Mouse (Mus musculus): ENCODE results near the gene Prdm10. TPM values are rescaled to one million over a fixed set of nuclear protein-coding genes. Genes with fewer than 3 reads are reported as not detected.

Prdm10 gene
- polyA plus RNA-seq, 1 experiment from 2014 or later = 7.9 TPM

- 31% methylated on average over 5 of the region's 5 CpGs for WGBS
These were observed 38.6 kb downstream of the Prdm10 start for GRCm38 (mm10) chr9:31318956-31319355.

GRCm38 (mm10) chr9:31320734-31321133 is 40.4 kb downstream of the Prdm10 start:
- no peak overlapping the region for H3K4me3 ChIP-seq
- H3K27me3 ChIP-seq (ENCODE audit: insufficient read depth, poor library complexity, severe bottlenecking) = no peaks in the 10 kb centered on the region
- DNase-seq (ENCODE audit: low spot score) = no peak
- H3K36me3 ChIP-seq = no peaks in the 10 kb centered on the region; the same call in 1 of the 2 replicates
- WGBS = 54% methylated on average over 1 of the region's 1 CpGs
- H3K27ac ChIP-seq = peak overlapping the region; percentile 56; the same call in 1 of the 2 replicates
- no peaks in the 10 kb centered on the region for H3K9me3 ChIP-seq
- peaks cover 43% of the 10 kb centered on the region for H3K4me1 ChIP-seq (replicated peaks)

More at GRCm38 (mm10) chr9:31318956-31319355, 38.6 kb downstream of the Prdm10 start:
- H3K9me3 ChIP-seq = no peaks in the 10 kb centered on the region
- peak overlapping the region; percentile 64 for H3K27ac ChIP-seq
- no peak overlapping the region for H3K4me3 ChIP-seq
- H3K27me3 ChIP-seq (ENCODE audit: insufficient read depth, poor library complexity, severe bottlenecking) = no peaks in the 10 kb centered on the region
- H3K36me3 ChIP-seq = no peaks in the 10 kb centered on the region; the same call in 1 of the 2 replicates
- H3K4me1 ChIP-seq (replicated peaks) = peaks cover 41% of the 10 kb centered on the region
- no peak for DNase-seq (ENCODE audit: low spot score)

- Histone ChIP-seq H3K4me3 (no peak overlapping the region), H3K36me3 (no peaks in the 10 kb centered on the region), H3K27me3 (ENCODE audit: insufficient read depth, poor library complexity, severe bottlenecking) (no peaks in the 10 kb centered on the region), H3K4me1 (replicated peaks) (peaks cover 45% of the 10 kb centered on the region), H3K9me3 (no peaks in the 10 kb centered on the region), H3K27ac (peak overlapping the region; percentile 56; the same call in 1 of the 2 replicates)
- DNase-seq (ENCODE audit: low spot score) = peak; percentile 6
- WGBS = 47% methylated on average over 4 of the region's 4 CpGs
These were observed 41.2 kb downstream of the Prdm10 start for GRCm38 (mm10) chr9:31321526-31321925.

- 74% methylated on average over 5 of the region's 5 CpGs for WGBS
- Histone ChIP-seq H3K9me3 (no peaks in the 10 kb centered on the region), H3K4me3 (no peak overlapping the region), H3K4me1 (replicated peaks) (peaks cover 47% of the 10 kb centered on the region), H3K27me3 (ENCODE audit: insufficient read depth, poor library complexity, severe bottlenecking) (no peaks in the 10 kb centered on the region), H3K36me3 (0 out of 2 replicates have a peak, but pooled peaks cover under 1% of the 10 kb centered on the region), H3K27ac (peak overlapping the region; percentile 35; the same call in 1 of the 2 replicates)
- no peak for DNase-seq (ENCODE audit: low spot score)
These were observed 41.8 kb downstream of the Prdm10 start for GRCm38 (mm10) chr9:31322090-31322489.

DNA sequence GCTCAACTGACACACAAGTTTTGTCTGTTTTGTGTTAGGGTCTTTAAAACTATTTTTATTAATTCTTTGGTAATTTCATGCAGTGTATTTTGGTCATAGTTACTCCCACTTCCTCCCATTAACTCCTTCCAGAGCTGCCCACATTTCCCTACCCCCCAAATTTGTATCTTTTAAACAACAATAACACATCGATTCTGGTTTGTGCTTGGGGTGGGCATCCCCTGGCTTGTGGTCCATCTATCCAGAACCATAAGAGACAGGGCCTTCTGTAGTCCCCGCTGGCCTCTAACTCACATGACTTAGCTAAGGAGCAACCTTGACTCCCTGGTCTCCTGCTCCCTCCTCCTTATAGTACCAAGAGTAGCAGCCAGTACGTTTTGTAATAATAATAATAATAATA is 50.5 kb downstream of the Prdm10 start:
- DNase-seq (ENCODE audit: low spot score) = no peak
- H3K4me3 ChIP-seq = no peak overlapping the region
- H3K27me3 ChIP-seq (ENCODE audit: insufficient read depth, poor library complexity, severe bottlenecking) = no peaks in the 10 kb centered on the region
- H3K36me3 ChIP-seq = peaks cover 37% of the 10 kb centered on the region
- H3K9me3 ChIP-seq = no peaks in the 10 kb centered on the region
- 81% methylated on average over 3 of the region's 3 CpGs for WGBS
- H3K4me1 ChIP-seq (replicated peaks) = peaks cover 8% of the 10 kb centered on the region
- H3K27ac ChIP-seq = no peak overlapping the region

GRCm38 (mm10) chr9:31331246-31331645 is 50.9 kb downstream of the Prdm10 start:
- H3K27me3 ChIP-seq (ENCODE audit: insufficient read depth, poor library complexity, severe bottlenecking) = no peaks in the 10 kb centered on the region
- peaks cover 3% of the 10 kb centered on the region for H3K4me1 ChIP-seq (replicated peaks)
- peaks cover 42% of the 10 kb centered on the region for H3K36me3 ChIP-seq
- H3K4me3 ChIP-seq = no peak overlapping the region
- no peak for DNase-seq (ENCODE audit: low spot score)
- no peaks in the 10 kb centered on the region for H3K9me3 ChIP-seq
- 47% methylated on average over 4 of the region's 4 CpGs for WGBS
- no peak overlapping the region for H3K27ac ChIP-seq

DNA sequence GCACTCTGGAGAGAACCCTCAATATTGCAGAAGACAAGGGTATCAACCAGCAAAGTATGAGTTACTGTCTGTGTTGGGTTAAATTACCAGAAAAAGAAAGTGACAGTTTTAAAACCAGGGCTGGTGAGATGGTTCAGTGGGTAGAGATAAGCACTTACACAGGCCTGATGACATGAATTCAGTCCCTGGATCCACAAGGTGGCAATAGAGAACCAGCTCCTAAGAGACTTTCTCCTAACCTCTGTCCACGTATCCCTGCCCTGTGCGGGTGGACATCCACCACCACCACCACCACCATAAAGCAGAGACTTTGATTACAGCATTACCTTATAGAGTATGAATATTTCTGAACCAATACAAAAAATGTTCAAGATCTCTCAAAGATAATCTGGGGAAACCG is 51.6 kb downstream of the Prdm10 start:
- WGBS = 68% methylated on average over 3 of the region's 3 CpGs
- Histone ChIP-seq H3K4me3 (no peak overlapping the region), H3K27ac (no peak overlapping the region), H3K36me3 (peaks cover 45% of the 10 kb centered on the region), H3K9me3 (no peaks in the 10 kb centered on the region), H3K4me1 (replicated peaks) (no peaks in the 10 kb centered on the region), H3K27me3 (ENCODE audit: insufficient read depth, poor library complexity, severe bottlenecking) (no peaks in the 10 kb centered on the region)
- no peak for DNase-seq (ENCODE audit: low spot score)

DNA sequence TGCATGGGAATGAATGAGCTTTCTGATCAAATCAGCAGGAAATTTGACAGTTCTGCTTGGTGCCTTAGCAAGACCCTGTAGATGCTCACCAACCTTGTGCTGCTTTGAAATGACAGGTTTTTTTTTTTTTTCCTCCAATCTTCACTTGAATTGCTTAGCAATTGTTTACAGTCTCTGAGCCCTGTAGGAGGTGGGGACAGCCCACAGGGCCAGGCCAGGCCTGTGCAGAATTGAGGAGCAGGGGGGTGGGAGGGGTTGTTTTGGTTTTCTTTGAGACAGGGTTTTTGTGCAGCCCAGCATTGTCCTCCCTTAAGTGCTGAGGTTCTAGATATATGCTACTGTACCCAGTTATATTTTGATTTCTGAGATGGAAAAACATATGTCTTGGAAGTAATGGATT is 52.5 kb downstream of the Prdm10 start:
- no peaks in the 10 kb centered on the region for H3K9me3 ChIP-seq
- no peak overlapping the region for H3K4me3 ChIP-seq
- no peaks in the 10 kb centered on the region for H3K4me1 ChIP-seq (replicated peaks)
- H3K27me3 ChIP-seq (ENCODE audit: insufficient read depth, poor library complexity, severe bottlenecking) = no peaks in the 10 kb centered on the region
- peaks cover 41% of the 10 kb centered on the region for H3K36me3 ChIP-seq
- DNase-seq (ENCODE audit: low spot score) = no peak
- no peak overlapping the region for H3K27ac ChIP-seq

- Histone ChIP-seq H3K27me3 (ENCODE audit: insufficient read depth, poor library complexity, severe bottlenecking) (no peaks in the 10 kb centered on the region), H3K4me3 (no peak overlapping the region), H3K36me3 (peaks cover 26% of the 10 kb centered on the region), H3K9me3 (no peaks in the 10 kb centered on the region), H3K27ac (no peak overlapping the region), H3K4me1 (replicated peaks) (no peaks in the 10 kb centered on the region)
- DNase-seq (ENCODE audit: low spot score) = no peak
- WGBS = 90% methylated on average over 6 of the region's 6 CpGs
These were observed 54.7 kb downstream of the Prdm10 start for GRCm38 (mm10) chr9:31334991-31335390.

DNA sequence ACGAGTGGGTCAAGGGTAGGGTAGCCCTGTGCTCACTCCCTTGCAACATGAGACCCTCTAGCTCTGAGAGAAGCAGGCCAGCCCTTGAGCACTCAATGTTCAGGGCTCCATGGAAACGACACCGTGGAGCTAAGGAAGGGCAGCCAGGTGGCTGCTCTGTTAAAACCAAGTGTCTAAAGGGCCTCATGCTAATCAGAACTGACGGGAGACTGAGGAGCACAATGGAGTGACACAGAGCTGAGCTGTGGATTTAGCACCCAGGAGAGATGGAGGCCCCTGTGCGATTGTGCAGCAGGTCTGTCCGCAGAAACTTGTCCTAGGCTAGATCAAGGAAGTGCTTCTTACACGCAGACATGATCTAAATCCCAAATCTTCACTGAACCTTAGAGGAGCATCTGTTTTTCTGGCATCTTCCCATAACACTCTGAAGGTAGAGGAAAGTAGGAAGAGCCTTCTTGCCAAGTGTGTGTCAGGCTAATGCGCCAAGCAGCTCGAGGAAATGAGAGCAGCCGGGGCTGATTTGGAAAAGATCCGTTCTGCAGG is 64.0 kb downstream of the Prdm10 start:
- 75% methylated on average over 11 of the region's 11 CpGs for WGBS

GRCm38 (mm10) chr9:31346575-31347080 is 66.3 kb downstream of the Prdm10 start:
- peaks cover 5% of the 10 kb centered on the region for H3K4me1 ChIP-seq (replicated peaks)
- no peak overlapping the region for H3K27ac ChIP-seq
- DNase-seq (ENCODE audit: low spot score) = no peak
- no peaks in the 10 kb centered on the region for H3K27me3 ChIP-seq (ENCODE audit: insufficient read depth, poor library complexity, severe bottlenecking)
- H3K4me3 ChIP-seq = no peak overlapping the region
- H3K9me3 ChIP-seq = no peaks in the 10 kb centered on the region
- peaks cover 26% of the 10 kb centered on the region for H3K36me3 ChIP-seq
- WGBS = 84% methylated on average over 15 of the region's 15 CpGs

More for the DNA sequence above, 64.0 kb downstream of the Prdm10 start:
- Histone ChIP-seq H3K27ac (peak overlapping the region; percentile 35), H3K9me3 (no peaks in the 10 kb centered on the region), H3K27me3 (ENCODE audit: insufficient read depth, poor library complexity, severe bottlenecking) (no peaks in the 10 kb centered on the region), H3K36me3 (peaks cover 24% of the 10 kb centered on the region), H3K4me1 (replicated peaks) (peaks cover 5% of the 10 kb centered on the region), H3K4me3 (no peak overlapping the region)
- DNase-seq (ENCODE audit: low spot score) = no peak

- Histone ChIP-seq H3K27me3 (ENCODE audit: insufficient read depth, poor library complexity, severe bottlenecking) (no peaks in the 10 kb centered on the region), H3K4me1 (replicated peaks) (peaks cover 5% of the 10 kb centered on the region), H3K4me3 (no peak overlapping the region), H3K36me3 (peaks cover 34% of the 10 kb centered on the region), H3K9me3 (no peaks in the 10 kb centered on the region), H3K27ac (peak overlapping the region; percentile 46; the same call in 1 of the 2 replicates)
- WGBS = 86% methylated on average over 4 of the region's 4 CpGs
- no peak for DNase-seq (ENCODE audit: low spot score)
These were observed 68.1 kb downstream of the Prdm10 start for GRCm38 (mm10) chr9:31348458-31348857.

GRCm38 (mm10) chr9:31348915-31349314 is 68.6 kb downstream of the Prdm10 start:
- Histone ChIP-seq H3K4me1 (replicated peaks) (peaks cover 5% of the 10 kb centered on the region), H3K27ac (0 out of 2 replicates have a peak overlapping the region, but pooled peaks have one; percentile 46), H3K9me3 (no peaks in the 10 kb centered on the region), H3K36me3 (peaks cover 38% of the 10 kb centered on the region), H3K4me3 (no peak overlapping the region), H3K27me3 (ENCODE audit: insufficient read depth, poor library complexity, severe bottlenecking) (no peaks in the 10 kb centered on the region)
- WGBS = 69% methylated on average over 11 of the region's 11 CpGs
- DNase-seq (ENCODE audit: low spot score) = peak; percentile 68
